Mouse (Mus musculus) olfactory bulb, adult 2 months (tissue): ENCODE results near the gene Pde4a. TPM values are rescaled to one million over a fixed set of nuclear protein-coding genes. Genes with fewer than 3 reads are reported as not detected.
A peak's percentile ranks its signal among the peaks of the same experiment; 100 is the strongest.

Experiments used
- H3K27ac ChIP-seq: fragments of 200-500 bp; 2 replicates; pipeline ENCODE4 v1.5.1; 2012; ENCODE audit warnings: low read depth, low read length; ENCODE audit not compliant: insufficient read depth
- H3K4me1 ChIP-seq: fragments of 200-500 bp; 2 replicates; pipeline ENCODE4 v1.6.1; 2012; ENCODE audit warnings: low read length; ENCODE audit not compliant: control insufficient read depth, insufficient read depth
- H3K4me3 ChIP-seq: fragments of 200-500 bp; 2 replicates; pipeline ENCODE4 v1.5.1; 2012; ENCODE audit warnings: mild to moderate bottlenecking, low read depth, low read length, moderate library complexity; ENCODE audit not compliant: insufficient read depth
- CTCF ChIP-seq: fragments of 200-500 bp; IDR thresholded peaks from 2 replicates; pipeline ENCODE4 v1.5.1; 2012; ENCODE audit warnings: low read depth, mild to moderate bottlenecking, low read length, moderate library complexity; ENCODE audit not compliant: insufficient read depth
- POLR2A ChIP-seq: fragments of 200-500 bp; IDR thresholded peaks from 2 replicates; pipeline ENCODE4 v1.6.1; 2012; ENCODE audit warnings: mild to moderate bottlenecking, low read depth, low read length, moderate library complexity; ENCODE audit not compliant: insufficient read depth
- WGBS: fragments of 180-500 bp; shearing (Covaris S2); methylation state at CpG from one replicate; pipeline ENCODE4 v1.1.7; 2018; 5-methylcytosine and 5-hydroxymethylcytosine counted together
- polyA plus RNA-seq: library from polyadenylated mRNA; stranded (reverse); fragments of >200 nt; gene quantifications from 2 replicates; pipeline ENCODE4 v1.2.4, GENCODE M21; 2012; ENCODE audit warnings: low replicate concordance; ENCODE audit not compliant: missing spikeins, insufficient read depth, insufficient read length

Gene Pde4a
- polyA plus RNA-seq, 1 experiment: not detected

DNA sequence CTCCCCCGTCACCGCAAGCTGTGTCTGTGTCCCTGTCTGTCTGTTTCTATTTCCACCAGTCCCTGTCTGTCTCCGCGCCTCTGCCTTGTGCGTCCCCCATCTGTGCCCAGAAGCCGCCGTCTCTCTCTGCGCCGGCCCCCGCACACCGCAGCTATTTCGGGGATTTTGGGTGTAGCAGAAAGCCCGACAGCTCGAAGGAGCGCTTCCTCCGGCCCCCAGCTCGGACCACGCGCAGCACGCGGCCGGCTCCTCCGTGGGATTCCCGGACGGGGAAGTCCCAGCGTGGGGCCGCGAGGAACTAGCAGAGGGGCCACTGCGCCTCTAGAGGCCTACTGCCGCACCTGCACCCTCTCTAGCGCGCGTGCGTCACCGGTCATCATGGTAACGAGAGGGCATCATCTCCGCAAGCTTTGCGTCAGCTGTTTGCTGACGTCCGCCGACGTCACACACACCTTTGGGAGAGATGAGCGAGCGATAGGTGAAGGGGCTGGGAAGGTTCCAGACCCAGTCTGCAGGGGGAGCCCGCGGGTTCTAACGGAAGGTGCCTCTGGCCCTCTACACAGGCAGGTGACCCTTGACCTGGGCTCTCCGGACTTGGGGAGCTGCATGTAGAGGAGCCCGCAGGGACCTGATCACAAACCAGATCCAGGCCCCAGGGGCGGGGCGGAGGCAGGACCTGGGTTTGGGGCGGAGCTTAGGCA, 4.2 kb upstream of the Pde4a start:
- peaks cover 27% of the 10 kb centered on the region for H3K4me1 ChIP-seq
- H3K27ac ChIP-seq: peak overlapping the region; percentile 83
- WGBS: under 1% methylated on average over 52 of the region's 52 CpGs
- TF ChIP-seq POLR2A: peak; percentile 55; the same call in 1 of the 2 replicates
- peak; percentile 81; the same call in 1 of the 2 replicates for TF ChIP-seq CTCF
- H3K4me3 ChIP-seq: peak overlapping the region; percentile 64

GRCm38 (mm10) chr9:21163086-21164050, 2.1 kb upstream of the Pde4a start:
- Histone ChIP-seq H3K4me1 (peaks cover 37% of the 10 kb centered on the region), H3K27ac (peak overlapping the region; percentile 93), H3K4me3 (peak overlapping the region; percentile 42)
- TF ChIP-seq POLR2A (no peak), CTCF (no peak)
- 26% methylated on average over 11 of the region's 11 CpGs for WGBS

- no peak for TF ChIP-seq CTCF
- TF ChIP-seq POLR2A: no peak
- H3K4me1 ChIP-seq: peaks cover 43% of the 10 kb centered on the region
- WGBS: under 1% methylated on average over 26 of the region's 26 CpGs
- H3K27ac ChIP-seq: peak overlapping the region; percentile 96
- peak overlapping the region; percentile 42 for H3K4me3 ChIP-seq
These were observed 1.4 kb upstream of the Pde4a start for GRCm38 (mm10) chr9:21164072-21164471.

DNA sequence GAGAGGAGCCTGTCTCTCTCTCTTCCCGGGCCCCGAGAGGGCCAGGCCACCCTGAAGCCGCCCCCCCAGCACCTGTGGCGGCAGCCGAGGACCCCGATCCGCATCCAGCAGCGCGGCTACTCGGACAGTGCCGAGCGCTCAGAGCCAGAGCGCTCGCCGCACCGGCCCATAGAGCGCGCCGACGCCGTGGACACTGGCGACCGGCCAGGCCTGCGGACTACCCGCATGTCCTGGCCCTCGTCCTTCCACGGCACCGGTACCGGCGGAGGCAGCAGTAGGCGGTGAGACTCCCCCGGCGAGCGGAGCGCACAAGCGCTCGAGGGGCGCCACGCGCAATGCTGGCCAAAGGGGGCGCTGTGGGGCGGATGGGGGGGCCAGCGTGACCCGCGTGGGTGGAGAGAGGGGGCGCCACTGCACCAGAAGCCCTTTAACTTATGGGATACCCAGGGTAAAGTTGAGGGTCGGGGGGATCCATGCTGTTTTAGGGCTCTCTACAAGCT, 488 bp downstream of the Pde4a start:
- TF ChIP-seq POLR2A (no peak), CTCF (peak; percentile 80; the same call in 1 of the 2 replicates)
- Histone ChIP-seq H3K27ac (peak overlapping the region; percentile 97), H3K4me3 (peak overlapping the region; percentile 96), H3K4me1 (peaks cover 46% of the 10 kb centered on the region)
- WGBS: 1% methylated on average over 46 of the region's 47 CpGs

DNA sequence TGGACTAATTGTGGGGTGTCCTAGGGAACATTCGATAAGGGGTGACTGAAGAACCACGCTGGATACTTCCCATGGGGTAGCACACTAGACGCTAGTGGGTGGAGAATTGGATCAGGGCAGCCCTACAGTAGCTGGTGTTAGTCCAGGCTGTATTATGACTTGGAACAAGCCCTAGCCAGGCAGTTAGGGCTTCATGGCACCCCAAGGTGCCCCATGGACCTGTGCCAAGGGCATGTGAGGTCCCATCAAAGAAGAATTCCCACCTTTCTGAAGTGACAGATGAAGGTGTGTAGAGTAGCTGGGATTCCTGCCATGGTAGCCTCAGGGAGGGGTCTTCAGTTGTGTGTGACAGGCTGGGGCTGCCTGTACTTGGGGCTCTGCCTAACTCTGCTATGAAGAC, 1.0 kb downstream of the Pde4a start:
- Histone ChIP-seq H3K27ac (peak overlapping the region; percentile 22), H3K4me1 (peaks cover 41% of the 10 kb centered on the region), H3K4me3 (peak overlapping the region; percentile 96)
- 12% methylated on average over 3 of the region's 3 CpGs for WGBS
- no peak for TF ChIP-seq CTCF
- TF ChIP-seq POLR2A: no peak

GRCm38 (mm10) chr9:21167140-21168097, 1.9 kb downstream of the Pde4a start:
- WGBS: 48% methylated on average over 10 of the region's 10 CpGs
- TF ChIP-seq POLR2A (no peak; the same call in 1 of the 2 replicates), CTCF (no peak)
- H3K27ac ChIP-seq: peak overlapping the region; percentile 22
- H3K4me3 ChIP-seq: peak overlapping the region; percentile 96
- H3K4me1 ChIP-seq: peaks cover 41% of the 10 kb centered on the region

DNA sequence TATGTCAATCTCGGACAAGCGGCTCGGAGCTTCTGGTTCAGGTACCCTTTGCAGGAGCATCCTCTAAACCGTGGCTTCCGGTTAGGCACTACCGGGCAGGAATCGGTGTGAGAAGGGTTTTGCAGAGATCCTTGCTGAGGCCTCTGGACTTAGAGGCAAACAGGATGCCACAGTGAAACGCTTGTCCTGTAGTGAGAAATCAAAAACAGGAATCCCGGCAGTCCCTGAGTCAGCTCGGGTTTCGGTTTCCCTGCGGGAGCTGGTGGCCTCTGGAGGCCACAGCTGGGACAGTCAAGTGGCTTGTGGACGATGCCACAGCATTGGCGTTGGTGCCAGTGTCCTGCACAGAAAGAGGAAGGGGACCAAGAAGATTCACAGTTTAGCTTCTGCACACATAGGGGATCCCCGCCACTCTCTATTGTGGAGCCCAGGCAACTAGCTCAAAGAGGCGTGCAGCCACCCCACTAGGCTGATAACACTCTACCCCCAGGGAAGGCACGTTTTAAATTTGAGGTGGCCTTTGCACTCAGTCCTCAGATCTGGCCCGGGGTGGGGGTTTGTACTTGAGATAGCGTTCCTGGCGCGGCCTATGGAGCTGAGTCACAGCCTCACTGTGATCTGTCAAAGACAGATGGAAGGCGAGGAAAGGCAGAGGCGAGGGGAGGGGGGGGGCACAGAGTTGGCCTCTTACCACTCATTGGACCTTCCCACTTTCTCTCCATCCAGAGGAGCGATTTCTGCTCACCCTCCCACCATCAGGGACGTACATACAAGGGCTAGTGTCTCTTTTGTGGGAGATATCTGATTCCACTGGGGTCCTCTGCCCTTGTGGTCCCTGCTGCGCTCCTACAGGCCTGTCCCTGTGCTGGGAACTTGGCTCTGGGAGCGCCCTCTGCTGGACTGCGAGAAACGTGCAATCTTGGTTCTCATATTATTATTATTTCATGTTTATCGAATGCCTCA, 2.9 kb downstream of the Pde4a start:
- H3K27ac ChIP-seq: peak overlapping the region; percentile 22
- 13% methylated on average over 30 of the region's 30 CpGs for WGBS
- peak overlapping the region; percentile 96 for H3K4me3 ChIP-seq
- TF ChIP-seq CTCF (peak; percentile 81), POLR2A (no peak)
- peaks cover 34% of the 10 kb centered on the region for H3K4me1 ChIP-seq

- H3K27ac ChIP-seq: no peak overlapping the region
- peaks cover 28% of the 10 kb centered on the region for H3K4me1 ChIP-seq
- WGBS: 46% methylated on average over 1 of the region's 1 CpGs
- TF ChIP-seq POLR2A (no peak), CTCF (no peak)
- no peak overlapping the region for H3K4me3 ChIP-seq
These were observed 3.6 kb downstream of the Pde4a start for GRCm38 (mm10) chr9:21169157-21169556.
